Mouse (Mus musculus): ENCODE data around the gene Carnmt1.

Carnmt1 gene

GRCm38 (mm10) chr19:18670608-18671007 lies at the start of gene Carnmt1:
TSS of gene Carnmt1 (plus strand) at chr19:18670764.
- DNase-seq: peak; percentile 99

GRCm38 (mm10) chr19:18623894-18624293 lies 46.7 kb upstream of the Carnmt1 start:
- no peak for DNase-seq

- no peak for DNase-seq
Observed at GRCm38 (mm10) chr19:18629589-18629988, 41.0 kb upstream of the Carnmt1 start.

- no peak for DNase-seq
Observed at GRCm38 (mm10) chr19:18630221-18631119, 40.1 kb upstream of the Carnmt1 start.

- DNase-seq: peak; percentile 48
Observed at GRCm38 (mm10) chr19:18631161-18631643, 39.4 kb upstream of the Carnmt1 start.

GRCm38 (mm10) chr19:18631644-18632219 lies 38.8 kb upstream of the Carnmt1 start, which contains the start of the genes Ostf1 and Nmrk1:
TSS of gene Ostf1 (minus strand) at chr19:18631823.
TSS of gene Nmrk1 (plus strand) at chr19:18631950.
- peak; percentile 94 for DNase-seq

- no peak for DNase-seq
Observed at GRCm38 (mm10) chr19:18632231-18633185, 38.1 kb upstream of the Carnmt1 start.

- DNase-seq: no peak
Observed at GRCm38 (mm10) chr19:18637954-18638353, 32.6 kb upstream of the Carnmt1 start.

- DNase-seq: no peak
Observed at GRCm38 (mm10) chr19:18638949-18639348, 31.6 kb upstream of the Carnmt1 start.

- DNase-seq: no peak
Observed at GRCm38 (mm10) chr19:18639552-18639951, 31.0 kb upstream of the Carnmt1 start.

- no peak for DNase-seq
Observed at GRCm38 (mm10) chr19:18641001-18641400, 29.6 kb upstream of the Carnmt1 start.

- no peak for DNase-seq
Observed at GRCm38 (mm10) chr19:18643411-18643810, 27.2 kb upstream of the Carnmt1 start.

- no peak for DNase-seq
Observed at GRCm38 (mm10) chr19:18644084-18644483, 26.5 kb upstream of the Carnmt1 start.

GRCm38 (mm10) chr19:18646397-18646796 lies 24.2 kb upstream of the Carnmt1 start:
- no peak for DNase-seq

- DNase-seq: no peak
Observed at GRCm38 (mm10) chr19:18646853-18647420, 23.6 kb upstream of the Carnmt1 start.

GRCm38 (mm10) chr19:18647775-18648557 lies 22.6 kb upstream of the Carnmt1 start:
- DNase-seq: no peak

- DNase-seq: no peak
Observed at GRCm38 (mm10) chr19:18648558-18648945, 22.0 kb upstream of the Carnmt1 start.

- DNase-seq: no peak
Observed at GRCm38 (mm10) chr19:18649955-18650354, 20.6 kb upstream of the Carnmt1 start.

GRCm38 (mm10) chr19:18650473-18650872 lies 20.1 kb upstream of the Carnmt1 start:
- DNase-seq: no peak

GRCm38 (mm10) chr19:18652592-18652991 lies 18.0 kb upstream of the Carnmt1 start:
- DNase-seq: no peak

- DNase-seq: no peak
Observed at GRCm38 (mm10) chr19:18653058-18653457, 17.5 kb upstream of the Carnmt1 start.

GRCm38 (mm10) chr19:18654330-18654729 lies 16.2 kb upstream of the Carnmt1 start:
- DNase-seq: no peak

Measured in right cerebral cortex, postnatal 25 days (tissue).